Mouse (Mus musculus) cerebellum, adult 2 months (tissue): ENCODE measurements around the gene Exoc3l.

Experiments used
- CTCF ChIP-seq: fragments of 200-500 bp; IDR thresholded peaks from 2 replicates; pipeline ENCODE4 v1.5.1; 2011; ENCODE audit warnings: low read depth, mild to moderate bottlenecking, control low read depth, low read length, moderate library complexity, borderline replicate concordance; ENCODE audit not compliant: insufficient read depth
- POLR2A ChIP-seq: fragments of 200-500 bp; IDR thresholded peaks from 2 replicates; pipeline ENCODE4 v1.6.1; 2011; ENCODE audit warnings: low read length, control low read depth, borderline replicate concordance; ENCODE audit not compliant: insufficient read depth

GRCm38 (mm10) chr8:105313622-105314402, 17.9 kb upstream of the Exoc3l start:
- TF ChIP-seq CTCF (no peak), POLR2A (no peak)
